Mouse (Mus musculus): ENCODE measurements around the gene Cd28. TPM values are rescaled to one million over a fixed set of nuclear protein-coding genes. Genes with fewer than 3 reads are reported as not detected.

The Cd28 gene
- polyA plus RNA-seq, 1 experiment from 2014 or later: 0.08 TPM

DNA sequence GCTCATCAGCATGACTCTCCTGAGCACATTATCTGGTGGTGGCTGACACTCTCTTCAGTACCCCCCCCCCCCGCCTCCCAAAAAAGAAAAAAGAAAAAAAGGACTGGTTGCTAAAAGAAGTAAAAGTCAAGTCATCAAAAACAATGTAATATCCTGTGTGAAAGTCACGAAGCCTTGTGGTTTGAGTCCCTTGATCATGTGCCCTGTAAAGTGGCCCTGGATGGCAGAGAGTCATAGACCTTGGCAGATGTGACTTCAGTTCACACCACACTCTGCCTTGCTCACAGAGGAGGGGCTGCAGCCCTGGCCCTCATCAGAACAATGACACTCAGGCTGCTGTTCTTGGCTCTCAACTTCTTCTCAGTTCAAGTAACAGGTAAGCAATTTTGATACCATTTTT lies 29.6 kb downstream of the Cd28 start:
- Histone ChIP-seq H3K36me3 (ENCODE audit: control insufficient read depth, insufficient read depth, low read length) (no peaks in the 10 kb centered on the region), H3K9ac (ENCODE audit: low read length) (no peak overlapping the region), H3K4me2 (ENCODE audit: low read depth, low read length, severe bottlenecking) (no peak overlapping the region), H3K27me3 (ENCODE audit: control insufficient read depth, insufficient read depth, low read length) (no peaks in the 10 kb centered on the region), H3K4me1 (replicated peaks; ENCODE audit: control insufficient read depth, insufficient read depth, low read length) (no peaks in the 10 kb centered on the region), H3K9me3 (ENCODE audit: control insufficient read depth, low read length) (no peaks in the 10 kb centered on the region), H3K27ac (ENCODE audit: low read depth, low read length) (no peak overlapping the region), H3K4me3 (ENCODE audit: low read depth, low read length) (no peak overlapping the region)
- no peak for ATAC-seq (replicated peaks; ENCODE audit: low FRiP score)
- 61% methylated on average over 2 of the region's 2 CpGs for WGBS
- no peak for DNase-seq (ENCODE audit: low spot score)

- ATAC-seq (replicated peaks; ENCODE audit: low FRiP score): no peak
These were observed 30.3 kb downstream of the Cd28 start for GRCm38 (mm10) chr1:60746856-60747255.

DNA sequence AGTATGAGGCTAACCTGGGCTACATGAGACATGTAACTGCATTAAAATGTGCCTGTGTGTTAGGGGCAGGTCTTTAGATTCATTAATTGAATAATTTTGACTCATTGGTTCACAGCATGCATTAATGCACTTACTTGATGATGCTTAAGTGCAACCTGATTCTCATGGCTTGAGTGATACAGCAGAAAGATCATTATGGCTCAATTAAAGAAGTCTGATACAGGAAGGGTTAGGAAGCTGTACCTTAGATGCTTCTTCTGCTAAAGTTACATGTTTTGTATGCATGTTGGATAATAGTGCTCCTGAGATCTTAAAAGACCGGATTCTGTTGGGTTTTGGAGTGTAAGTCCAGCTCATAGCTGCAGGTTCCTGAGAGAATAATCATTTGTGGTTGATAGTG lies 31.7 kb downstream of the Cd28 start:
- Histone ChIP-seq H3K27me3 (ENCODE audit: control insufficient read depth, insufficient read depth, low read length) (no peaks in the 10 kb centered on the region), H3K27ac (ENCODE audit: low read depth, low read length) (no peak overlapping the region), H3K9ac (ENCODE audit: low read length) (no peak overlapping the region), H3K4me3 (ENCODE audit: low read depth, low read length) (no peak overlapping the region), H3K9me3 (ENCODE audit: control insufficient read depth, low read length) (no peaks in the 10 kb centered on the region), H3K4me2 (ENCODE audit: low read depth, low read length, severe bottlenecking) (no peak overlapping the region), H3K36me3 (ENCODE audit: control insufficient read depth, insufficient read depth, low read length) (no peaks in the 10 kb centered on the region), H3K4me1 (replicated peaks; ENCODE audit: control insufficient read depth, insufficient read depth, low read length) (no peaks in the 10 kb centered on the region)
- WGBS: 84% methylated on average over 1 of the region's 1 CpGs
- DNase-seq (ENCODE audit: low spot score): no peak
- ATAC-seq (replicated peaks; ENCODE audit: low FRiP score): no peak

More at GRCm38 (mm10) chr1:60746856-60747255, 30.3 kb downstream of the Cd28 start:
- H3K4me1 ChIP-seq (replicated peaks; ENCODE audit: control insufficient read depth, insufficient read depth, low read length): no peaks in the 10 kb centered on the region
- no peaks in the 10 kb centered on the region for H3K36me3 ChIP-seq (ENCODE audit: control insufficient read depth, insufficient read depth, low read length)
- no peak overlapping the region for H3K27ac ChIP-seq (ENCODE audit: low read depth, low read length)
- no peak overlapping the region for H3K4me2 ChIP-seq (ENCODE audit: low read depth, low read length, severe bottlenecking)
- H3K9ac ChIP-seq (ENCODE audit: low read length): no peak overlapping the region
- no peaks in the 10 kb centered on the region for H3K9me3 ChIP-seq (ENCODE audit: control insufficient read depth, low read length)
- H3K27me3 ChIP-seq (ENCODE audit: control insufficient read depth, insufficient read depth, low read length): no peaks in the 10 kb centered on the region
- DNase-seq (ENCODE audit: low spot score): no peak
- WGBS: 88% methylated on average over 5 of the region's 5 CpGs
- H3K4me3 ChIP-seq (ENCODE audit: low read depth, low read length): no peak overlapping the region

DNA sequence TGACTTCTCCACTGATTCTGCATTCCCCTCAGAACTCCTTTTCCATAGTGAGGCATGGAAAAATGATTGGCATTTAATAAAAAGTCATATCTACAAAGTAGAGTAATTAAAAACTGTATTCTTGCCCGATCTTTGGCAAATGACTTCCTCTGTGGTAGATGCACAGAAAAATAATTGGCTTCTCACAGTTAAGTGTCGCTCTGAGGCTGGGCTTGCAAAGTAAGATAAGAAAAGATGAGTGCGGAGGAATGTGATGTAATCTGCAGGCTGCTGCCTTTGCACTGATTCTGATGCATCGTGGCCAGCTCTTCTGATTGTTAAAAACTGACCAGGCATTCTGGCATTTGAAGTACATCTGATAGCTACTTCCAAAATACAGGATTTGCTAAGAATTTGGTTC lies 32.3 kb downstream of the Cd28 start:
- no peak overlapping the region for H3K27ac ChIP-seq (ENCODE audit: low read depth, low read length)
- no peak overlapping the region for H3K4me2 ChIP-seq (ENCODE audit: low read depth, low read length, severe bottlenecking)
- H3K4me3 ChIP-seq (ENCODE audit: low read depth, low read length): no peak overlapping the region
- H3K4me1 ChIP-seq (replicated peaks; ENCODE audit: control insufficient read depth, insufficient read depth, low read length): no peaks in the 10 kb centered on the region
- 91% methylated on average over 4 of the region's 4 CpGs for WGBS
- DNase-seq (ENCODE audit: low spot score): no peak
- no peak overlapping the region for H3K9ac ChIP-seq (ENCODE audit: low read length)
- H3K36me3 ChIP-seq (ENCODE audit: control insufficient read depth, insufficient read depth, low read length): no peaks in the 10 kb centered on the region
- ATAC-seq (replicated peaks; ENCODE audit: low FRiP score): no peak
- H3K27me3 ChIP-seq (ENCODE audit: control insufficient read depth, insufficient read depth, low read length): no peaks in the 10 kb centered on the region
- no peaks in the 10 kb centered on the region for H3K9me3 ChIP-seq (ENCODE audit: control insufficient read depth, low read length)

GRCm38 (mm10) chr1:60749346-60749840 lies 32.8 kb downstream of the Cd28 start:
- 89% methylated on average over 5 of the region's 5 CpGs for WGBS
- Histone ChIP-seq H3K36me3 (ENCODE audit: control insufficient read depth, insufficient read depth, low read length) (no peaks in the 10 kb centered on the region), H3K9me3 (ENCODE audit: control insufficient read depth, low read length) (no peaks in the 10 kb centered on the region), H3K27ac (ENCODE audit: low read depth, low read length) (no peak overlapping the region), H3K4me3 (ENCODE audit: low read depth, low read length) (no peak overlapping the region), H3K27me3 (ENCODE audit: control insufficient read depth, insufficient read depth, low read length) (no peaks in the 10 kb centered on the region), H3K9ac (ENCODE audit: low read length) (no peak overlapping the region), H3K4me2 (ENCODE audit: low read depth, low read length, severe bottlenecking) (no peak overlapping the region), H3K4me1 (replicated peaks; ENCODE audit: control insufficient read depth, insufficient read depth, low read length) (no peaks in the 10 kb centered on the region)
- DNase-seq (ENCODE audit: low spot score) (no peak), ATAC-seq (replicated peaks; ENCODE audit: low FRiP score) (no peak)

DNA sequence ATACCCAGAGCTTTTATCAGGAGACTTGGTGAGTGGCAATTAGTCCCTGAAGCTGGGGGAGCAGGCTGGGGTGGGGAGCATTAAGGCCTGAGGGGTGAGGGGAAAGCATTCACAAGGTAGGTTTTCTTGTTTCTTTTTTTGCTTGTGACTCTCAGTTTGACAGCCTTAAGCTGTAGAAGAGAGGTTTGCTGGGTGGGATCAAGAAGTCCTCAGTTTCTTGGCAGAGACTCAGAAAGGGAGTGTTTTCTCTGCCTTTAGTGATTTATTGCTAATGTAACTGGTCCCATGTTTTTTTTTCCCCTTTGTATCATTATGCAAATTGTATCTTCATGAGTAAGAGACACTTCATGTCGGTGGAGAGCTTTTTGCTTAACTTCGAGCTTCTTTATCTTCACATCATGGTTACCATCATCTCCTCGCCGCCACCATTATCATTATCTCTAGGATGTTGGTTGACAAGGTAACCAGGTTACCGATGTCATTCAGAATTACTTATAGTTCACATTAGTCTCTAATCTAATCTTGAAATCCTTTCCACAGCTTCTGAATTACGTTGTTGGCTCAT lies 33.7 kb downstream of the Cd28 start:
- Histone ChIP-seq H3K9ac (ENCODE audit: low read length) (no peak overlapping the region), H3K27ac (ENCODE audit: low read depth, low read length) (no peak overlapping the region), H3K4me1 (replicated peaks; ENCODE audit: control insufficient read depth, insufficient read depth, low read length) (no peaks in the 10 kb centered on the region), H3K36me3 (ENCODE audit: control insufficient read depth, insufficient read depth, low read length) (no peaks in the 10 kb centered on the region), H3K4me2 (ENCODE audit: low read depth, low read length, severe bottlenecking) (no peak overlapping the region), H3K9me3 (ENCODE audit: control insufficient read depth, low read length) (no peaks in the 10 kb centered on the region), H3K4me3 (ENCODE audit: low read depth, low read length) (no peak overlapping the region), H3K27me3 (ENCODE audit: control insufficient read depth, insufficient read depth, low read length) (no peaks in the 10 kb centered on the region)
- ATAC-seq (replicated peaks; ENCODE audit: low FRiP score): no peak
- WGBS: 95% methylated on average over 6 of the region's 6 CpGs
- DNase-seq (ENCODE audit: low spot score): no peak

DNA sequence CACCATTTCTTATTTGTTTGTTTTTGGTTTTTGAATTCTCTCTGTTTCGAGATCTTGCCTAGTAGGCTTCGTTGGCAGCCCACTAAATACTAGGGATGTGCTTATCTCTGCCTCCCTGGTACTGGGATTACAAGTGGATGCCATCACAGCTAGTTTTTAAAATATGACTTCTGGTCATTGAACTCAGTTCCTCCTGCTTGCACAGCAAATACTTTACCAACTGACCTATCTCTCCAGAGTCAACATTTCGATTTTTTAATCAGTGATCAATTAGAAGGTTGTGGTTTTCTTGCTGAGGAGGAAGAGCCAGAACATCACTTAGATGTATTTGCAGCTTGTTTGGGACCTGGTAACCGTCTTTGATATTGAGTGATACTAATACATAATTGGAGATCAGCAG lies 34.4 kb downstream of the Cd28 start:
- Histone ChIP-seq H3K4me2 (ENCODE audit: low read depth, low read length, severe bottlenecking) (no peak overlapping the region), H3K9me3 (ENCODE audit: control insufficient read depth, low read length) (no peaks in the 10 kb centered on the region), H3K27ac (ENCODE audit: low read depth, low read length) (no peak overlapping the region), H3K4me3 (ENCODE audit: low read depth, low read length) (no peak overlapping the region), H3K27me3 (ENCODE audit: control insufficient read depth, insufficient read depth, low read length) (no peaks in the 10 kb centered on the region), H3K4me1 (replicated peaks; ENCODE audit: control insufficient read depth, insufficient read depth, low read length) (no peaks in the 10 kb centered on the region), H3K36me3 (ENCODE audit: control insufficient read depth, insufficient read depth, low read length) (no peaks in the 10 kb centered on the region), H3K9ac (ENCODE audit: low read length) (no peak overlapping the region)
- ATAC-seq (replicated peaks; ENCODE audit: low FRiP score) (no peak), DNase-seq (ENCODE audit: low spot score) (no peak)
- WGBS: 91% methylated on average over 4 of the region's 4 CpGs

- H3K27me3 ChIP-seq (ENCODE audit: control insufficient read depth, insufficient read depth, low read length): no peaks in the 10 kb centered on the region
- H3K9me3 ChIP-seq (ENCODE audit: control insufficient read depth, low read length): no peaks in the 10 kb centered on the region
- H3K4me3 ChIP-seq (ENCODE audit: low read depth, low read length): no peak overlapping the region
- no peak for ATAC-seq (replicated peaks; ENCODE audit: low FRiP score)
- H3K4me2 ChIP-seq (ENCODE audit: low read depth, low read length, severe bottlenecking): no peak overlapping the region
- no peak for DNase-seq (ENCODE audit: low spot score)
- H3K4me1 ChIP-seq (replicated peaks; ENCODE audit: control insufficient read depth, insufficient read depth, low read length): no peaks in the 10 kb centered on the region
- H3K36me3 ChIP-seq (ENCODE audit: control insufficient read depth, insufficient read depth, low read length): no peaks in the 10 kb centered on the region
- 98% methylated on average over 1 of the region's 1 CpGs for WGBS
- H3K9ac ChIP-seq (ENCODE audit: low read length): no peak overlapping the region
- no peak overlapping the region for H3K27ac ChIP-seq (ENCODE audit: low read depth, low read length)
These were observed 36.4 kb downstream of the Cd28 start for GRCm38 (mm10) chr1:60752986-60753385.

- DNase-seq (ENCODE audit: low spot score): no peak
- 94% methylated on average over 12 of the region's 12 CpGs for WGBS
These were observed 37.4 kb downstream of the Cd28 start for GRCm38 (mm10) chr1:60753981-60754380.

More at GRCm38 (mm10) chr1:60753981-60754380, 37.4 kb downstream of the Cd28 start:
- no peak overlapping the region for H3K9ac ChIP-seq (ENCODE audit: low read length)
- no peak overlapping the region for H3K27ac ChIP-seq (ENCODE audit: low read depth, low read length)
- no peaks in the 10 kb centered on the region for H3K36me3 ChIP-seq (ENCODE audit: control insufficient read depth, insufficient read depth, low read length)
- H3K4me1 ChIP-seq (replicated peaks; ENCODE audit: control insufficient read depth, insufficient read depth, low read length): no peaks in the 10 kb centered on the region
- no peak overlapping the region for H3K4me3 ChIP-seq (ENCODE audit: low read depth, low read length)
- no peak overlapping the region for H3K4me2 ChIP-seq (ENCODE audit: low read depth, low read length, severe bottlenecking)
- no peaks in the 10 kb centered on the region for H3K27me3 ChIP-seq (ENCODE audit: control insufficient read depth, insufficient read depth, low read length)
- no peak for ATAC-seq (replicated peaks; ENCODE audit: low FRiP score)
- no peaks in the 10 kb centered on the region for H3K9me3 ChIP-seq (ENCODE audit: control insufficient read depth, low read length)

Measured in forebrain, embryonic 11.5 days (tissue).